Mouse (Mus musculus): ENCODE measurements around the gene Ccdc32. TPM values are rescaled to one million over a fixed set of nuclear protein-coding genes. Genes with fewer than 3 reads are reported as not detected.
A peak's percentile ranks its signal among the peaks of the same experiment; 100 is the strongest.
"Not testable (repeated sequence)": the region's sequence is repeated elsewhere in the genome, so short reads cannot be mapped to it uniquely, and the experiment has no call there.

Gene Ccdc32
- polyA plus RNA-seq, 1 experiment: 21.5 TPM

GRCm38 (mm10) chr2:119017647-119018046, 11.5 kb downstream of the Ccdc32 start:
- no peak overlapping the region for H3K4me3 ChIP-seq (ENCODE audit: insufficient read depth, low read length)
- 0 out of 2 replicates have a peak, but pooled peaks have one; percentile 11 for TF ChIP-seq CTCF (IDR thresholded peaks at IDR 0.05; ENCODE audit: low read depth, low read length)
- TF ChIP-seq POLR2A (IDR thresholded peaks at IDR 0.05; ENCODE audit: borderline replicate concordance, low read depth, low read length): no peak
- no peak overlapping the region for H3K27ac ChIP-seq (ENCODE audit: insufficient read depth, low read depth, low read length)
- peaks cover 14% of the 10 kb centered on the region for H3K4me1 ChIP-seq (ENCODE audit: control insufficient read depth, insufficient read depth, low read length)

GRCm38 (mm10) chr2:119016312-119016711, 12.9 kb downstream of the Ccdc32 start:
- not testable (repeated sequence) for H3K4me3 ChIP-seq (ENCODE audit: insufficient read depth, low read length)
- peak overlapping the region; percentile 73 for H3K27ac ChIP-seq (ENCODE audit: insufficient read depth, low read depth, low read length)

GRCm38 (mm10) chr2:119015604-119016180, 13.5 kb downstream of the Ccdc32 start:
- peak overlapping the region; percentile 35 for H3K27ac ChIP-seq (ENCODE audit: insufficient read depth, low read depth, low read length)
- 0 out of 2 replicates have a peak overlapping the region, but pooled peaks have one; percentile 5 for H3K4me3 ChIP-seq (ENCODE audit: insufficient read depth, low read length)
- TF ChIP-seq POLR2A (IDR thresholded peaks at IDR 0.05; ENCODE audit: borderline replicate concordance, low read depth, low read length) (no peak), CTCF (IDR thresholded peaks at IDR 0.05; ENCODE audit: low read depth, low read length) (no peak)
- peaks cover 14% of the 10 kb centered on the region for H3K4me1 ChIP-seq (ENCODE audit: control insufficient read depth, insufficient read depth, low read length)

More at GRCm38 (mm10) chr2:119016312-119016711, 12.9 kb downstream of the Ccdc32 start:
- H3K4me1 ChIP-seq (ENCODE audit: control insufficient read depth, insufficient read depth, low read length): peaks cover 14% of the 10 kb centered on the region

GRCm38 (mm10) chr2:119014989-119015388, 14.2 kb downstream of the Ccdc32 start:
- H3K27ac ChIP-seq (ENCODE audit: insufficient read depth, low read depth, low read length): 0 out of 2 replicates have a peak overlapping the region, but pooled peaks have one; percentile 35

GRCm38 (mm10) chr2:119009376-119009775, 19.8 kb downstream of the Ccdc32 start:
- TF ChIP-seq POLR2A (IDR thresholded peaks at IDR 0.05; ENCODE audit: borderline replicate concordance, low read depth, low read length) (no peak), CTCF (IDR thresholded peaks at IDR 0.05; ENCODE audit: low read depth, low read length) (no peak)
- Histone ChIP-seq H3K27ac (ENCODE audit: insufficient read depth, low read depth, low read length) (no peak overlapping the region), H3K4me1 (ENCODE audit: control insufficient read depth, insufficient read depth, low read length) (peaks cover 2% of the 10 kb centered on the region; the same call in 1 of the 2 replicates), H3K4me3 (ENCODE audit: insufficient read depth, low read length) (no peak overlapping the region)

More at GRCm38 (mm10) chr2:119014989-119015388, 14.2 kb downstream of the Ccdc32 start:
- TF ChIP-seq POLR2A (IDR thresholded peaks at IDR 0.05; ENCODE audit: borderline replicate concordance, low read depth, low read length) (no peak), CTCF (IDR thresholded peaks at IDR 0.05; ENCODE audit: low read depth, low read length) (no peak)
- Histone ChIP-seq H3K4me1 (ENCODE audit: control insufficient read depth, insufficient read depth, low read length) (peaks cover 14% of the 10 kb centered on the region), H3K4me3 (ENCODE audit: insufficient read depth, low read length) (no peak overlapping the region)

GRCm38 (mm10) chr2:119006886-119007285, 22.3 kb downstream of the Ccdc32 start:
- Histone ChIP-seq H3K4me3 (ENCODE audit: insufficient read depth, low read length) (no peak overlapping the region), H3K4me1 (ENCODE audit: control insufficient read depth, insufficient read depth, low read length) (peaks cover 2% of the 10 kb centered on the region; the same call in 1 of the 2 replicates), H3K27ac (ENCODE audit: insufficient read depth, low read depth, low read length) (no peak overlapping the region)
- no peak for TF ChIP-seq CTCF (IDR thresholded peaks at IDR 0.05; ENCODE audit: low read depth, low read length)
- TF ChIP-seq POLR2A (IDR thresholded peaks at IDR 0.05; ENCODE audit: borderline replicate concordance, low read depth, low read length): no peak

GRCm38 (mm10) chr2:118999025-118999639, 30.1 kb downstream of the Ccdc32 start:
- H3K4me1 ChIP-seq (ENCODE audit: control insufficient read depth, insufficient read depth, low read length): no peaks in the 10 kb centered on the region
- no peak overlapping the region for H3K27ac ChIP-seq (ENCODE audit: insufficient read depth, low read depth, low read length)
- TF ChIP-seq POLR2A (IDR thresholded peaks at IDR 0.05; ENCODE audit: borderline replicate concordance, low read depth, low read length) (no peak), CTCF (IDR thresholded peaks at IDR 0.05; ENCODE audit: low read depth, low read length) (no peak)
- no peak overlapping the region for H3K4me3 ChIP-seq (ENCODE audit: insufficient read depth, low read length)

- TF ChIP-seq POLR2A (IDR thresholded peaks at IDR 0.05; ENCODE audit: borderline replicate concordance, low read depth, low read length): no peak
- no peak for TF ChIP-seq CTCF (IDR thresholded peaks at IDR 0.05; ENCODE audit: low read depth, low read length)
- Histone ChIP-seq H3K4me3 (ENCODE audit: insufficient read depth, low read length) (no peak overlapping the region), H3K27ac (ENCODE audit: insufficient read depth, low read depth, low read length) (no peak overlapping the region), H3K4me1 (ENCODE audit: control insufficient read depth, insufficient read depth, low read length) (no peaks in the 10 kb centered on the region)
These were observed 30.9 kb downstream of the Ccdc32 start for GRCm38 (mm10) chr2:118998115-118998866.

GRCm38 (mm10) chr2:118996798-118997105, 32.4 kb downstream of the Ccdc32 start:
- no peak for TF ChIP-seq POLR2A (IDR thresholded peaks at IDR 0.05; ENCODE audit: borderline replicate concordance, low read depth, low read length)
- TF ChIP-seq CTCF (IDR thresholded peaks at IDR 0.05; ENCODE audit: low read depth, low read length): no peak
- no peak overlapping the region for H3K4me3 ChIP-seq (ENCODE audit: insufficient read depth, low read length)
- H3K4me1 ChIP-seq (ENCODE audit: control insufficient read depth, insufficient read depth, low read length): no peaks in the 10 kb centered on the region

More at GRCm38 (mm10) chr2:118996798-118997105, 32.4 kb downstream of the Ccdc32 start:
- no peak overlapping the region for H3K27ac ChIP-seq (ENCODE audit: insufficient read depth, low read depth, low read length)
